Mouse (Mus musculus): Measurements from ENCODE around the gene Fgd6.
A peak's percentile ranks its signal among the peaks of the same experiment; 100 is the strongest.

The Fgd6 gene

GRCm38 (mm10) chr10:94045301-94045700, 9.5 kb downstream of the Fgd6 start:
- no peak for DNase-seq (ENCODE audit: low spot score in 2 of 2)

DNA sequence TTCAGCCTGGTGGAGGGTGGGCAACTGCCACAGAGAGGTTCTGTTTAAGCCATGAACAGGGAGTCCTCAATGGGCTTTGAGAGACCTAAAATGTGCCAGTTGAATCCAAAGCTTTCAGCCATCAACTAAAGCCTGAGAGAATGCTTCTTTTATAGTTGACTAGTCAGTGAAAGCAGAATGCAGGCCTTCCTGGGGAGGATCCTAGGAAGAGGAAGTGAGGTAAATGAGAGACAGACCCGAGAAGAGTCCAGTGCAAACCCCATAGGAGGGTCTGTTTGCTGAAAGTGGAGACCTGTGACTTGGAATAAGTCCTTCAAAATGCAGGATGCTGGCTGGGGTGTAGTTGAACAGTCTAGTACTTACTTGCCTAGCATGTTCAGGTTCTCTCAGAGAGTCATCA, 11.2 kb downstream of the Fgd6 start:
- no peak for DNase-seq (ENCODE audit: low spot score in 2 of 2)

DNA sequence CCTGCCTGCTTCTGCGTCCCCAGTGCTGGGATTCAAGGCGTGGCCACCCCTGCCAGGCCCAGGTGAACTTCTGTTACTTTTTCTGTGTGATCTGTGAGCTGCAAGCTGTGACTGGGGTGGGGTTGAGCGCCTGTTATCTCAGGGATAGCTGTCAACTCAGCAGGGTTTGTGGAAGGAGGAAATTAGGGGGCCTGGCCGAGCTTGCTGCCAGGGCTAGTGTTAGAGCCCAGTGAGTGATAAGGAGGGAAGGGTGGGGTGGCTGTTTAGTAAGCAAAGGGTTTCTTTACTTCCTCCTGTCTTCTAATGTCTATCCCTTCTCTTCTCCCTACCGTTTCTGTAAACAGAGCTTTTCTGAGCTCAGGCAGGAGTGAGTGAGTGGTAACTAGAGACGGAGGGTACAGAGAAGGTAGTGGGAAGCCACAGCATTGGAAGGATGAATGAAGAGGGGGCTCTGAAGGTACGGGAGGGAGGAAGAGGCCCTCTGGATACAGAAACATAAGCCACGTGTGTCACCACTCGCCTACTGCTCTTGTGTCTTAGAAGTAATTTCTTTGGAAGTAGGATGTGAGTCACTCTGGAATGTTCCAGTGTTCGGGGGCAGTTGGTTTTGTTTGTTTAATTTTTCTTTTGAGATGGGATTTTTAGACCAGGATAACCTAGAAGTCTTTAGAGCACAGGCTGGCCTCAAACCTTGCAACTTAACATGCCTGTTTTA, 12.2 kb downstream of the Fgd6 start:
- no peak for DNase-seq (ENCODE audit: low spot score in 2 of 2)

- DNase-seq (ENCODE audit: low spot score in 2 of 2): no peak
These were observed 13.3 kb downstream of the Fgd6 start for GRCm38 (mm10) chr10:94049121-94049520.

DNA sequence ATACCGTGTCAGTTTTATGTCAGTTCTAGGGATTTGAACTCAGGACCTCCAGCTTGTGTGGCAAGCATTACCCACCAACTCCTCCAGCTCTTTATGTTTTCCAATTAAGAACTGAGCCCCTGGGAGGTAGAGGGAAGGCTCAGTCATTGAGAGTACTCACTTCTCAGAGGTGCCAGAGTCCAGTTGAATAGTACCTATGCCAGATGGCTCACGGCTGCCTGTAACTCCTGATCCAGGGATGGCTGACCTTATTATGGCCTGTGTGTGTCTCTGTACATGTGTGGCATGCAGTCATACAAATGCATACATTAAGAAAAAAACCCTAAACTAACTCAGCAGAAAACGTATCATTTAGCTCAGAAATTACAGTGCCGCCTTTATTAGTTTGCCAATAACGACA, 14.9 kb downstream of the Fgd6 start:
- DNase-seq (ENCODE audit: low spot score in 2 of 2): no peak

DNA sequence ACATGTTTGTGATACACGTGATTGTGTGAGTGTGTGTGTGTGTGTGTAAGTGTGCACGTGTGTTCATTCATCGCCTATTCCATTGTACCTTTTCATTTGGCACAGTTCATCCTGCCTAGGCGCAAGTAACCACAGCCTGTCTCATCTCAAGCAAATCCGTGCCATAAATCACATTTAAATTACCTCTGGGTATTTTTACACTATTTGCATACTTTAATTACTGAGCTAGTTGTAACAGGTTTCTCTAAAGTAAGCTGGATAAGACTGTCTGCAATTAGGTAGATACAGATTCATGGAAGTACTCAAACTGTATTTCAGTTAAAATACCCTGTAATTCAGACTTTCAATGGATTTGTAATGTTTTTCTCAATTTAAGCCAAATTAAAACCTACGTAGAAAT, 20.7 kb downstream of the Fgd6 start:
- DNase-seq (ENCODE audit: low spot score in 2 of 2): no peak

- DNase-seq (ENCODE audit: low spot score in 2 of 2): no peak
These were observed 23.8 kb downstream of the Fgd6 start for GRCm38 (mm10) chr10:94059618-94060055.

DNA sequence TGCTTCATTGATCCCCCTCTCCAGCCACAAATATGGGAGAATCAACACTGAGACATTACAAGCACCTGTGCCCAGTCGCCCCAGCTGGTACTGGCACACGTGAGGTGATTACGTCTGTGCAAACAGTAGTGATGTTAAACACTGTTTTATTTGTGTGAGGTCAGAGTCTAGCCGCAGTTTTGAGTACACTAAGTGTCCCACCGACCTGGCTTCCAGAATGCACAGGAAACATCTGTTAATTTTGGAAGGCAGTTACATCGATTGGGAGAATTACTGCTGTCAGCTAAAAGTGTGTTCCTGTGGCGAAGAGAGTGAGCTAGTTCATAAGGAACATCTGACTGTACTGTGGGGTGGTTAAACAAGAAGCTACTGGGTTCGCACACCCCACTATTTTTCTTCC, 24.4 kb downstream of the Fgd6 start:
- no peak for DNase-seq (ENCODE audit: low spot score in 2 of 2)

DNA sequence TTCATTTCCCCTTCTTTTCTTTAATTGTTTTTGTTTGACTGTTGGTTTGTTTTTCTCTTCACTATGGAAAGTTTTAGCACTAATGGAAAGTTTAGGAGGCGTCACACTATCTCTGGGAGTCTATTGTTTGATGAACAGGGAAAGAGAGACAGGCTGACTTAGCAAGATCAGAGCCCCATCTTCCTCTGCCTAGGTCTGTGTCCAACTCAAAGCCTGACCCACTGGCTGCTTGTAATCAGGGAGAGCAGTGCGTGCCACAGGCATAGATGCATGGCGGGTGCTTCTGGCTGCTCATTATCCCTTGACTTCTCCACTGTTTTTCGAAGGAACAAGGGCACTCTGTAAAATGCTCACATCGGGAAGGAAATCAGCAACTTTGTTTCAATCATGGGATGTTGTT, 26.6 kb downstream of the Fgd6 start:
- no peak for DNase-seq (ENCODE audit: low spot score in 2 of 2)

DNA sequence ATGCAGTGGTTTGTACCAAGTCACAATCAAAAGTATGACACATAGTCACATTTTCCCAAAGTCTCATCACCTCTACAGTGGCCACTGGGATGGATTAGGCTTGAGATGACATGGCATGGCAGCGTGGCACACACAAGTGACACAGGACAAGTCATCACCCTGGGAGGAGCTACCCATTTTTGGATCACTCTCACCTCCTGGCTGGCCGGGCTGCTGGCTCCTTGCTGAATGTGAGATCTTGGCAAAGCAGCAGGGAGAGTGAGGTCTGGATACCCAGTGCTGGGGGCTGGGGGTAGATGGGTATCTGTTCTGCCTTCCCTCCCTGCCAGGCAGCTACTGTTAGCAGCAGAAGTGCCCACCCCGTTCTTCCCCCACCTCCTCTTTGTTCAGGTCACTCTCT, 31.1 kb downstream of the Fgd6 start:
- DNase-seq (ENCODE audit: low spot score in 2 of 2): no peak

DNA sequence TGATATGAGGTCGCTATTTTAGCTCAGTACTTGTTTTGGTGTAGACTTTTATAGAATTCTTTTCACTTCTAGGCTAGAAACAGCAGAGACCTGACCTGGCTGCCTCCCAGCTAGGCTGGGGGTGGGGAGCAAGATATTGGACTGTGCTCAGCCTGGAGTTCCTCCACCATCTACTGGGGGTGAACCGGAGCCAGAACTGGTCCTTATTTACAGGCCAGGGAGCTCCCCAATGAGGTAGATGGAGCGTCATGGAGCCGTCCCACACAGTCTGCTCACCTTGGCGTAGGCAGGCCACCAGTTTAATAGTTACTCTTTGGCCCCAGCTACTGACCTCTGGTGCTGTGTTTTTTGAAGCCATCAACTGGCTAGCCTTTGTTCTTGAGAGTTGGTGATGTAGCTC, 32.9 kb downstream of the Fgd6 start:
- DNase-seq (ENCODE audit: low spot score in 2 of 2): no peak

DNA sequence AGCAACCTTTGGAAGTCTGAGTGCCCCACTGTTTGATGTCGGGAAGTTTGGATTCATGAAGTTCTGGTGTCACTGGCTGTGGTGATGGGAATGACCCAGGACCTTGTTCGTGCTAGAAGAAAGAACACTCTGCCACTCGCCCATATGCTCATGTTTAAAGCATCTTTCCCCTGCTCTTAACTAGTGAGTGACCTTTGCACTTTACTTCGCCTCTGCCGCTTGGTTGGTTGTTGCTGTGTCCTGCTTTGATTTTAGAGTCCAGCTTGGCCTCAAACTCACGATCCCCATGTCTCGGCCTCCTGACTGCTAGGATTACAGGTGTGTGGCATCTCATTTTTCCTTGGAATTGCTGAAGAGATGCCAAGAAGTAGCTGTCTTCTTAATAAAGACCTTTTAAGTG, 35.8 kb downstream of the Fgd6 start:
- DNase-seq (ENCODE audit: low spot score in 2 of 2): no peak

GRCm38 (mm10) chr10:94072261-94072915, 36.6 kb downstream of the Fgd6 start:
- peak in 1 of 2 experiments; percentile 7 for DNase-seq (ENCODE audit: low spot score in 2 of 2)

GRCm38 (mm10) chr10:94072916-94073465, 37.2 kb downstream of the Fgd6 start:
- DNase-seq (ENCODE audit: low spot score in 2 of 2): no peak

- no peak for DNase-seq (ENCODE audit: low spot score in 2 of 2)
These were observed 41.4 kb downstream of the Fgd6 start for GRCm38 (mm10) chr10:94076966-94077825.

DNA sequence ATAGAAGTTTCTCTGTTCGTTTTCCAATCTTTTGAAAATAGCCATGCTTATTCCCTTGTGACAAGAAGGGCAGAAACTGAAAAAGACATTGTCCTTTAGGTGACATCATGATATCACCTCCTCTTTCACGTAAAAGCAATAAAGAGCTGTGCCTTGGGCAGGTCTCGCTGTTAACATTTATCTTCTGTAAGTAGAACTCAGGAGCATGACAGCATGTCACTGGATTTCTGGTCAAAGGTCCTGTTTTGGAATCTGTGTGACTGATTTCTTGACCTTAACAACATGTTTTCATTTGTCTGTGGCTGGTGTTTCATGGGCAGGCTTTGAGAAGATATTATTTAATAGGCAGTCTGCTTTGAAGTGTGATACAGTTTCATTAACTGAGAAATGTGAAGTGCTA, 44.9 kb downstream of the Fgd6 start:
- DNase-seq (ENCODE audit: low spot score in 2 of 2): no peak

DNA sequence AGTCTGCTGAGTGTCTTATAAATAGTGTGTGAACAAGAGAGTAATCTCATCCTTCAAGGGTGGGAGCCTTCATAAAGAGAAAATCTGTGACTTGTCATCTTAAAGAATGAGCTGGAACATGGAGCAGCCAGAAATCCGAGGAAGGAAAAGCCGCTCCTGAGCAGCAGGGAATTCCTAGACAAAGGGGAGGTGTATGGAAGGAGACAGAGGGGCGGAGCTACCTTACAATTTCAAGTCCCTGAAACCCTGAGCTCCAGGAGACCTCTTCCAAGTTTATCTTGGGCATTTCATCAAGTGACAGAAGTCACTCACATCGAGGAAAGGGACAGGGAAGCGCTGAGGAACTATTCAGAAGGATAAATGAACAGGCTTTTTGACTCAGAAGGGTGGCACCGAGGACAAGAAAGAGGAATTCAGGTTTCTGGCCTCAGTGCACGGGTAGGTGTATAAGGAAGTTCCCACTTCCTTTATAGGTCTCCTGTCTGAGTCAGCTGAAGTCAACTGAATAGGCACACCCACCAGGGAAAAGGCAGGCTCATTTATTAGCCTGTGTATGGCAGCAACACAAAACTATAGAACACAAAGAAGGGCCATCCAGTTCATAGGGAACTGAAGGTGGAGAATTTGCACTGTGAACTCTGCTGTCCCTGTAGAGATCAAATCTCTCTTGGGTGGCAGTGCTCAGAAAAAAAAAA, 46.4 kb downstream of the Fgd6 start:
- DNase-seq (ENCODE audit: low spot score in 2 of 2): no peak

GRCm38 (mm10) chr10:94086315-94086714, 50.5 kb downstream of the Fgd6 start:
- DNase-seq (ENCODE audit: low spot score in 2 of 2): no peak

GRCm38 (mm10) chr10:94087367-94088077, 51.7 kb downstream of the Fgd6 start:
- no peak for DNase-seq (ENCODE audit: low spot score in 2 of 2)

GRCm38 (mm10) chr10:94090032-94090431, 54.2 kb downstream of the Fgd6 start:
- no peak for DNase-seq (ENCODE audit: low spot score in 2 of 2)

DNA sequence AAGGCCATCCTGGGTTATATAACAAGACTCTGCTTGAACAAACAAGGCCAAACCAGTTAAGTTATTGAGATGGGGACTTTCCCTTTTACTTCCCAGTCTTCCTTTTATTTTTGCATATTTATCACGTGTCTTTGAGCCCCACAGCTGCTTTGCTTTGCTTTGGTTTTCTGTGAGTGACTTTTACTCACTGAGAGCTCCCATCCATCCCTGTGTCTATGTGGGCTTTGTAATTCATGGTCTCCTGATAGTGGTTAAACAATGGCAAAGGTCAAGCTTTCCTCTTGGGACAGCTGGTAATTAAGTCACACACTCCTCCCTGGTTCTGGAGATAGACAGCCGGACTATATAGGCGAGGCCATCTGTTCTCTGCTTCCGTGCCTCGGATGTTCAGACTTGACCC, 57.7 kb downstream of the Fgd6 start:
- no peak for DNase-seq (ENCODE audit: low spot score in 2 of 2)
